Mouse (Mus musculus): Measurements from ENCODE around the gene Abhd14b.

Gene Abhd14b

DNA sequence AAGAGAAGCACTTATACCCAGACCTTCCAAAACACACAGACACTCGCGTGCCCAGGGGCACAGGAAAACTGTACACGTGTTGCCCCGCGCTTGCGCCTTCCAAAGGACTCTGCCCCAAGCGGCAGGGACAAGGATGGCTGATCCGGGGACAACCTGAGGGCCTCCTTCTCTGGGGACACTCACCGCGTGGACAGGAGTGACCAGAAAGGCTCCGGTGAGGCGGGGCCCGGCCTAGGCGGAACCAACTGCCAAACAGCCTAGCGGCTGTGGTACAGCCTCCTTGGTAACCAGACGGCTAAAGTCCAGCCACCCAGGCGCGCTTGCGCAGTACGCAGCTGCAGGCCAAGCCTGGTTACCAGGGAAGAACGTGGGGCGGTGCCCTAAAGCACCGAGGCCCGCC is at the start of gene Abhd14b, which contains the start of gene Abhd14a:
Abhd14b (plus strand) TSS at position 112 of the 400 bp plus-strand sequence.
Abhd14a (minus strand) TSS at position 331 of the 400 bp plus-strand sequence.
- peak; percentile 94 to 97 for DNase-seq

DNA sequence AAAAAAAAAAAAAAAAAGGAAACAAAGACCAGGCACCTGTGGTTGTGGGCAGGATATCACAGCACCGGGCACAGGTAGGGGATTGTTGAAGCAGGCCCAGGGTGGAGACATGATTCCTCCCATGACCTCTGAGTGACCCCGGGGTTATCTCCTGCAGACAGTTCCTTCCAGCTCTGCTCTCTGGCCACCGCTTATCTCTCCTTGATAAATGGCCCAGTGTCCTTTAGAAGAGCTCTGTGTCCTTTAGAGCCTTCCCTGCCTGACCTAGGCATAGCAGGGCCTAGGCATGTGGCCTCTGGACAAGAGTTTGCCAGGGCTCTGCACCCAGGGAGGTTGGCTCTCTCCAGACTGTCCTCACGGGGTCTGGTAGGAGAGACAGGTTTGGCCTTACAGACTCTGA is 49.5 kb upstream of the Abhd14b start:
- DNase-seq: no peak

GRCm38 (mm10) chr9:106398667-106399311 is 48.5 kb upstream of the Abhd14b start:
- no peak for DNase-seq

GRCm38 (mm10) chr9:106399808-106400207 is 47.5 kb upstream of the Abhd14b start:
- DNase-seq: no peak

DNA sequence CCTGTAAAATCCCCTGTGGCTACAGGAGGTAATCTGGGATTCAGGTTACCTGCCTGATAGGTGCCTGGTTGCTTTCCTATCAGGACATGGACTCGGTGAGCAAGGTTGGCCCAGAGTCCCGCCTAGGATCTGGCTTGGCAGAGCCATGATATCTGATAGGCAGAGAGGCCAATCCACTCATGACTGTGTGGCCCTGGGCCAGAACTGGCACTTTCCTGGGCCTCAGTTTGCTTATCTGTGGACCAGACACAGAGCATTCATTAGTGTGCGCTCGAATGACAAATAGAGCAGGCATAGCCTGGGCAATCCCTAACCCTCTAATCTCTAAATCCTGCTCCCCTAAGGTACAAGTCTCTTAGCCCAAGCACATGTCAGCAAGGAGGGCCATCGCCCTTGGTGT is 45.1 kb upstream of the Abhd14b start:
- no peak for DNase-seq

GRCm38 (mm10) chr9:106402607-106403375 is 44.5 kb upstream of the Abhd14b start:
- DNase-seq: no peak

- peak; percentile 88 to 89 for DNase-seq
These were observed 42.0 kb upstream of the Abhd14b start for GRCm38 (mm10) chr9:106405275-106405674.

DNA sequence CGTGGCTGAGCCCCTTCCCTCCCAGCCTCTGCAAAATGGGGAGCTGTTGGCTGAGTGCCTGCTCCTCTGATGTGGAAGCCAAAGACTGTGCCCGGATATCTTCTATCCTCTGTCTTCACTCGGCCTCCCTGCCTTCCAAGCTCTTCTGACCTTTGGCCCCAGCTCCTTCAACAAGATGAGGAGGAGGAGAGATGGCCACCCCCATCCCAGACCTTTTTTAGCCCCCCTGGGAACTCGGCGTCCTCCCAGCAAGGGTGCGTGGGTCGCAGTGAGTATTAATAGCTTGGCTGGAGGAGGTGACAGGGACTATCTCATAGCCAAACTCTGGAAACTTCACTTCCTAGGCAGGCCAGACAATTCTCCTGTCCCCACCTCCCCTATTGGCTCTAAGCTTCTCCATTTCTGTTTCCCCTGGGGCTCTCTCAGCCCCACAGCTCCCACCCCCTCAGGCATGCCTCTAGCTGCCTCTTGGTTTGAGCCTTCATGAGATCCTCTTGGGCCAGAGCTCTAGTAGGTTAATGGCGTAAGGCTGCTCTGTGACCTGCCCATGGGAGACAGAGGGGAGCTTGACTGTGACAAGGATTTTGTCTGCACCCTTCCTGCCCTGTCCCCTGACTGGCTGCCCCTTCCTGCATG is 40.7 kb upstream of the Abhd14b start:
- no peak for DNase-seq

DNA sequence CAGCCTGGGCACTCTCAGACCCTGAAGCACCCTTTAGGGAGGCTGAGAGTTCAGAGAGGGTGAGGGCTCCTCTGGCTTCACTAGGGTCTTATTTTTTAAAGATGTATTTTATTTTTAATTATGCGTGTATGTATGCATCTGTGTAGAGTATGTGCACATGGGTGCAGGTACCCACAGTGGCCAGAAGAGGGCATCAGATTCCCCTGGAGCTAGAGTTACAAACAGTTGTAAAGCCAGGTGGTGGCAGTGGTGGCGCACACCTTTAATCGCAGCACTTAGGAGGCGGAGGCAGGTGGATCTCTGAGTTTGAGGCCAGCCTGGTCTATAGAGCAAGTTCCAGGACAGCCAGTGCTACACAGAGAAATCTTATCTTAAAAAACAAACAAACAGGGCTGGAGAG is 38.2 kb upstream of the Abhd14b start:
- DNase-seq: no peak

- no peak for DNase-seq
These were observed 37.1 kb upstream of the Abhd14b start for GRCm38 (mm10) chr9:106410086-106410650.

DNA sequence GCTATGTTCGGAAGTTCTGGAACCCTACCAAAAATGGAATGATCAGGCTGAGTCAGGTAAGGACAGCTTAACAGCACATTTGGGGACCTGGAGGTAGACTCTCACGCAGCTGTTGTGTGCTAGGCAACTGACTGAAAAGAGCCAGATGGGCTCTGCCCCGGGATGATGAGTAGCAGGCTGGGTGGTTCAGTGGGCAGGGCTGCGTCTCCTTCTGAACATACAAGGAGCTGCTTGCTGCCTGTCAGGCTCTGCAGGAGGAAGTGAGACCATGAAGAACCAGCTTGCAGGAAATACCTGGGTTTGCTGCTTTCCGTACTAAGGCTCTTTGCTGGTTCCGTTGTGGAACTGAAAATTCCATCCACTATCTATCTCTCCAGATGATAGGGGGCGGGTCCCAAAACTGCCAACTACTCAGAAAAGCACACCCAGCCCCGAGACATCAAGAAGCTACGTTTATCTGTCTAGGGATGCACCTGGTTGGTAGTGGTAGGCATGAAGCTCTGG is 36.1 kb upstream of the Abhd14b start:
- DNase-seq: no peak

DNA sequence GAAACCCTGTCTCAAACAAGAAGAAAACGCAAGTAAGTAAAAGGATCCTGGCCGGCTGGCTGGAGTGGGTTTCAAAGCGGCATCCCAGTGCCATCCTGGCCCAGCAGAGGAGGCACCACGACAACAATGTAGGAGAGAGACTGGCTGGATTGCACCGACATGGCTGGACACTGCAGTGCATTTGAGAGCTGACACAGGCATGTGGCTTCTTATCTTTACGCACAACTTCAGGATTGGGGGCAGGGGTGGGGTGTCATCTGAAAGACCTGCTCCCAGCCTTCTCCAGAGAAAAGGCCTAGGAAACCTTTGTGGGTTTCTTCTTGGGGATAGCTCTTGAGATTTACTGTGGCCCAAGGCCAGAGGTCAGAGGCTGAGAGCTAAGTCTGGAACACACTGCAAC is 35.5 kb upstream of the Abhd14b start:
- DNase-seq: no peak

GRCm38 (mm10) chr9:106412210-106412609 is 35.0 kb upstream of the Abhd14b start:
- DNase-seq: no peak

DNA sequence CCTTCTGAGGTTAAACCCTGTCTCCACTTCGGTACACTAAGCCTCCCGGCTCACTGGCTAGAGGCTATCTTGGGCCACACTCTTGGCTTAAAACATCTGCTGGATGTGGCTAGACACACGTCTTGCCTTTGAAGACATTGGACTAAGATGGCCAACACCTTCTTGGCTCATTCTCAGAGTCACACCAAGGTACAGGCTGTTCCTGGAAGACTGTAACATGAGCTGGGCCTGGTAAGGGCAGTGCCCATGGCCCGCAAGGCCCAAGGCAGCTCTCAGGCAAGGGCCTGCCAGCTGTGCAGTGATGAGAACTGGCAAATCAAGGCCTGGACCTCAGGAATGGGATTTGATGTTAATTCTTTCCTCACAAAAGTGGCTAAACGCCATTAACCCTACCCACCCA is 33.7 kb upstream of the Abhd14b start:
- peak in 1 of 2 experiments; percentile 1 for DNase-seq

GRCm38 (mm10) chr9:106416826-106417225 is 30.4 kb upstream of the Abhd14b start:
- DNase-seq: no peak

DNA sequence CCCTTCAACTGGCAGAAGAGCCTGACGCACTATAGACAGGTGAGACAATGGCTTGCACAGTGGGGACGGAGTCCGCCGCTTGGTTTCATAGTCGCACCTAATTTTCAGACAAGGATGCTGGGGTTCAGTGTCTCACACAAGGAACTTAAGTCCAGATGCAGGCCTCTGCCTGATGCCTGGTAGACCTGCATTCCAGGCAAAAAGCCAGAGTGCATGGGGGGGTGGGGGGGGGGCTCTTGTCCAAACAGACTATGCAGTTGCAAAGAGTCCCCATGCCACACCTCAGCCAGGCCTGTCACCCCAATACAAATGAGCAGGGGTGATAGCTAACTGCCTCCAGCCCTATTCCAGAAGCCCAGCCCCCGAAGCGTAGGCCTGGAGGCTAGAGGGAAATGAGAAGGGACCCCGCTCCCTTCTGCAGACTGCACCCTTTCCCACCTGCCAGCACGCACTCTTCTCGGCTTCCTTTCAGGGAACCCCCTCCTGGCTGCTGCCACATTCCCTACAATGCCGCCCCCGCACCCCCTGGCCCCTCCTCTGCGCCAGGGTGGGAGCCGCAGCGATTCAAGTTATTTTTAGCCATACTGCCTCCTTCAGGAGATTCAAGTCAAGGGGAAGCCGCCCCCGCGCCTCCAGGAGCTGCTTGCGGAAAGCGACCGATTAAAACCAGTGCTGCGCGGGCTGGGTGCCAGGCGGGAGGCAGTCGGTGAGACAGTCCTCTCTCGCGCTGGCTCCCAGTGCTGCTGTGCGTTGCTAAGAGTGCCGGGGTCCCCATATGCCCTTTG is 29.2 kb upstream of the Abhd14b start:
- DNase-seq: peak; percentile 93

GRCm38 (mm10) chr9:106420608-106421007 is 26.7 kb upstream of the Abhd14b start:
- DNase-seq: no peak

GRCm38 (mm10) chr9:106421033-106421864 is 26.0 kb upstream of the Abhd14b start:
- no peak for DNase-seq

- DNase-seq: peak; percentile 94 to 98
These were observed 25.4 kb upstream of the Abhd14b start for GRCm38 (mm10) chr9:106421865-106422160.

GRCm38 (mm10) chr9:106428719-106429220 is 18.5 kb upstream of the Abhd14b start:
- DNase-seq: no peak

Data from cerebellum, postnatal 10 days (tissue).